Mouse (Mus musculus): ENCODE data around the gene Olfr1061.
"Not testable (repeated sequence)": the region's sequence is repeated elsewhere in the genome, so short reads cannot be mapped to it uniquely, and the experiment has no call there.

The Olfr1061 gene

DNA sequence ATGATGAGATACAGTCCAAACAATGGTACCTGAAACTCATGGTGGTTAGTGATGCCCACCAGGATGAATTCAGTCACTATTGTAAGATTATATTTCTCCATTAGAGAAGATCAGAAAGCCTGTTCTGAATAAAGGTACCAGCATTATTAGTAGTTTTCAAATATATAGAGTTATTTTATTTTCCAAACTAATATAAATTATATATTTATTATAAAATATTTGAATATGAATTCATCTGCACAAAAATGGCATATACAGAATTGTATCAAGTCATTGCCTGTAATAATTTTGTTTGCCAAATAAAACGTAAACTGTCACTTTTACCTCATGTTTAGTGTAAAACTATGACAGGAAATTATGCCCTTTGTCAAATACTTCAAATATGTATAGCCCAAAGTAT, at the start of gene Olfr1061:
Gene Olfr1061, minus strand, starts transcription at position 101 of the 400 bp plus-strand sequence.
- no peak for DNase-seq (ENCODE audit: low read depth, low spot score)

DNA sequence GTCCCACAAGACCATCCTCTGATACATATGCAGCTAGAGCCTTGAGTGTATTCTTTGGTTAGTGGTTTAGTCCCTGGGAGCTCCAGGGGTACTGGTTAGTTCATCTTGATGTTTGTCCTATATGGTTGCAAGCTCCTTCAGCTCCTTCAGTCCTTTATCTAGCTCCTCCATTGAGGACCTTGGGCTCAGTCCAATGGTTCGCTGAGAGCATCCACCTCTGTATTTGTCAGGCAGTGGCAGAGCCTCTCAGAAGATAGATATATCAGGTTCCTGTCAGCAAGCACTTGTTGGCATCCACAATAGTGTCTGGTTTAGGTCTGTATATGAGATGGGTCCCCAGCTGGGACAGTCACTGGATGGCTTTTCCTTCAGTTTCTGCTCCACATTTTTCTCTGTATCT, 46.6 kb upstream of the Olfr1061 start:
- no peak for DNase-seq (ENCODE audit: low read depth, low spot score)

GRCm38 (mm10) chr2:86456169-86456568, 42.3 kb upstream of the Olfr1061 start, which contains the start of gene Olfr1066:
TSS of gene Olfr1066 (minus strand) at chr2:86456269.
- no peak for DNase-seq (ENCODE audit: low read depth, low spot score)

DNA sequence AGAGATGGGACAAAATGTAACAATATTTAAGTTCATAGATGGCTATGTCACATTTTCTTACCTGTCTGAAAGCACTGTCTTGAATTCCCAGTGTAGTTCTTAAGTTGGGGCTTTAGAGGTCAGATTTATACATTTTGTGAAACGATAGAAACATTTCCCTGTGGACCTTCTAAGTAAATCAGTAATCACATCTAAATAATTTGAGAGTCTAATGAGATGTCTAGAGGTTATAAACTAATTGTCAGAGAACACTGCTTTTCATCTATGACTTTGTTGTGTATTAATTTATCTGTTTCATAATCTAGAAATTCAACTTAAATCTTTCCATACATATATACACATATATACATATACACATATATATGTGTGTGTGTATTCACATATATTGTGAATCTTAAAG, 36.6 kb upstream of the Olfr1061 start, which contains the start of gene Olfr1065:
Gene Olfr1065, minus strand, starts transcription at position 101 of the 400 bp plus-strand sequence.
- not testable (repeated sequence) for DNase-seq (ENCODE audit: low read depth, low spot score)

DNA sequence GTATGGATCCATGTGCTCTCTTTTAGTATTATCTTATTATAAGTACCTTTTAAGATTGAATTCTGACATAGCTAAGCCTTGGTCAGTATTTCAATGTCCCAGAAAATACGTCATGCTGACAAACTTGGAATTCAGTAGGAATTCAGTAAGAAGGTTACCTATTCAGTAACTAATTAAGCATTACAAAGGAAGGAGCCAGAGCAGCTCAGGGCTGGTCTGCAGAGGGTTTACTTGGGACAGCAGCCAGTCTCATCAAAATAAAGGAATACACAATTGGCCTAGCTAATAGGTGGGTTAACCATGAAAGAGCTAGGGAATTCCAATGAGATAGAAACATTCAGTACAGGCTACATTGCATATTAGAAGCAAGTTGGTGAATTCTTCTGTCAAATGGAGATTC, 28.3 kb upstream of the Olfr1061 start:
- not testable (repeated sequence) for DNase-seq (ENCODE audit: low read depth, low spot score)

GRCm38 (mm10) chr2:86428511-86428910, 14.7 kb upstream of the Olfr1061 start:
- not testable (repeated sequence) for DNase-seq (ENCODE audit: low read depth, low spot score)

DNA sequence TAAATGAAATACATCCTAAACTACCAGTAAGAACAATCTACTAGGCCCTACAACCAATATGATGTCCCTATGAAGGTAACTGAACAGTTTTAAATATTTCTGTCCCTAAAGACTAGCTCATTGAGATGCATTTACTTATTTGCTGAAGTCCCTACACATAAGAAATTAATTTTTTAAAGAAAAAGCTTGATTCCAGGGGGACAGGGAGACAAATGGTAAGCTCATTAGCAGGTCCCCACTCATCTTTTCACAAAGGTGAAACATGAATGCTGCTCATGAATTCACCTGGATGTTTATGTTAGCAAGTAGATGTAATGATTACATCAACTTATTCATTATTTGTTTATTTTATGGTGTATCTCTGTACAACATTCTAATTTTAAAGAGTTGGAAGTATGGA, 12.8 kb upstream of the Olfr1061 start, which contains the start of gene Olfr1062:
Gene Olfr1062, minus strand, starts transcription at position 101 of the 400 bp plus-strand sequence.
- DNase-seq (ENCODE audit: low read depth, low spot score): not testable (repeated sequence)

DNA sequence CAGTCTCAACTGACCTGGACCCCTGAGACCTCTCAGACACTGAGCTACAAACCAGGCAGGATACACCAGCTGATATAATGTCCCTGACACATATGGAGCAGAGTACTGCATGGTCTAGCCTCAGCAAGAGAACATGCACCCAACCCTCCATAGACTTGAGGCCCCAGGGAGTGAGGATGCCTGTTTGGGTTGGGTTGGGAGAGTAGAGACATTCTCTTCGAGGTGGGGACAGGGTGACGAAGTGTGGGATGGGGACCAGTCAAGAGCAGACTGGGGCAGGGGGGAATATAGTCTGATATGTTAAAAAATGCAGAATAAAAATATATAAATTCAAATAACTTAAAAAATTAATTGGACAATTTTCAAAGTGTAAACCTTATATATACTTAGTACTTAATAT, 18.7 kb downstream of the Olfr1061 start:
- DNase-seq (ENCODE audit: low read depth, low spot score): no peak

DNA sequence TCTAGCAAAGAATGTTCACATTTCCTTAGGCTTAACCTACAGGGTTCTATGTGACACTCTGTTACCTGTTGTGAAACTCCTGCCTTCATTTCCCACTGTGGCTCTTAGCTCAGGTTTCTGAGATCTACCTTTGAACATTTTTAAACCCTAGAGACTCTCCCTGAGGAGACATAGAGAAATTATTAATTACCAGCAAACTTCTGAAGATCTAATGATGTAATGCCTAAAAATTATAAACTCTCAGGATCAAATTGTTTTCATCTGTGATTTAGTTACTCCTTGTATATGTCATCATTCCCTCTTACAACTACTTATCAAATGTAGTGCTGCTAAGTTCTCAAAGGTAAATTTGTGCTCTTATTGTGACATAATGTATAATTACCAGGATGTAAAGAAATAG, 25.4 kb downstream of the Olfr1061 start, which contains the start of gene Olfr1058:
Gene Olfr1058, minus strand, starts transcription at position 101 of the 400 bp plus-strand sequence.
- not testable (repeated sequence) for DNase-seq (ENCODE audit: low read depth, low spot score)

GRCm38 (mm10) chr2:86378293-86378692, 35.6 kb downstream of the Olfr1061 start, which contains the start of gene Olfr1057:
TSS of gene Olfr1057 (minus strand) at chr2:86378393.
- no peak for DNase-seq (ENCODE audit: low read depth, low spot score)

GRCm38 (mm10) chr2:86366342-86366741, 47.5 kb downstream of the Olfr1061 start:
- not testable (repeated sequence) for DNase-seq (ENCODE audit: low read depth, low spot score)
